Mouse (Mus musculus): ENCODE measurements around the gene Pklr.

The Pklr gene

DNA sequence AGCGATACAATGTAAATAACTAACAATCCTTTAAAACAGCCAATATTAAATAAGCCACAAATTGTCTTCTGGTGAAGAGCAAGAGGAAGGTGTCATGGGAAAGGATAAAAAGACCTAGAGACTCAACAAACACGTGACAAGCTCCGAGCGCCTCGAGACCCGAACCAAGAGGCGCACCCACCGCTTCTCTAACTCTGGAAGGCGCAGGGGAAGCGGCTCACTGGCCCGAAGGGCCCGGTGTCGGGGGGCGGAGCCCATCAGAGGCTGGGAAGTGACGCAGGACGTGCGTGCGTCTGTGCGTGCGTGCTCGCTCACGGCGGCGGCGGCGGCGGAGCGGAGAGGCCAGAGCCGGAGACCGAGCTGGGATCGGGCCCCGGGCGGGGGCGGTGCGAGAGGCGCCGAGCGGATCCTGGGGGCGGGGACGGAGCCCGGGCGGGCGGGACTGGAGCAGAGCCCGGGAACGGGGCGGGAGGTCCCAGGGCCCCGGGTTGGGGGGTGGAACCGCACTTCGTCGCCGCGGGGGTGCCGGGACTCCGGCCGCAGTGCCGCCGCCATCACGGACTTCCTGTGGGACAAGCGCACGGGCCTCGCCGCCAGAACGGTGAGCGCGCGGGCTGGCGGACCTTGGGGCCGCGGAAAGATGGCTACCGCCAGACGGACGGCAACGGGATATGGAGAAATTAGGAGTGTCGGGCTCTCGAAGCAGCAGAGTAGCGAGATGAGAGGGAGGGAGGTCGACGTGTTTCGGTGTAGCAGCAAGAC, 28.7 kb downstream of the Pklr start, which contains the start of gene Clk2:
TSS of gene Clk2 (plus strand) at position 290 of the 762 bp plus-strand sequence.
- DNase-seq (ENCODE audit: low read depth) = peak; percentile 86

DNA sequence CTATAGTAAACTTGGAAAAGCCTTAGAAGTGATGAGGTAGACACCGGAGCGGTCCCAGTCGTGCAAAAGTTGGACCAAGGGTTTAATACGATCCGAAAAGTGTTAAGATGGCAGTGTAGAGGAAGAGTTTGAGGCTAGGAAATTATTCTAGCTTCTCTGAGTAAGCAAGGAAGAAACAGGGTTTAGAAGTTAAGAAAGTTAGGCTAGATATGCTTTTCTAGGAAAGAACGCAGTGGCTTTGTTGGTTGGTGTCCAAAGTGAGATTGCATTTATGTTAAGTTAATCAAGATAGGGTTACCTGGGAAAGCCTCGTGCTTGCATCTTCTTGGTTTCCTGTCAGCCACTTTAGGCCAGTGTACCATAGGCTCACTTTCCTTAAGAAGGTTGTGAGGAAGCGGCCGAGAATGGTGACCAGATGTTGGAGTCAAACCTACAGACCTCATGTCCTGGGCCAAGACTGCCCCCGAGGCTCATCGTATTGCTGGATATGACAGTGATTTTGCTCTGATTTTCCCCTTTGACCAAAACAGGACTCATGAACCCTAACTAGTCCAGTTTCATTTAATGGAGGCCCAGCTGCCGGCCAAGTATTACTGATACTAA, 29.4 kb downstream of the Pklr start:
- DNase-seq (ENCODE audit: low read depth) = no peak

GRCm38 (mm10) chr3:89166945-89167344, 31.0 kb downstream of the Pklr start:
- DNase-seq (ENCODE audit: low read depth) = no peak

DNA sequence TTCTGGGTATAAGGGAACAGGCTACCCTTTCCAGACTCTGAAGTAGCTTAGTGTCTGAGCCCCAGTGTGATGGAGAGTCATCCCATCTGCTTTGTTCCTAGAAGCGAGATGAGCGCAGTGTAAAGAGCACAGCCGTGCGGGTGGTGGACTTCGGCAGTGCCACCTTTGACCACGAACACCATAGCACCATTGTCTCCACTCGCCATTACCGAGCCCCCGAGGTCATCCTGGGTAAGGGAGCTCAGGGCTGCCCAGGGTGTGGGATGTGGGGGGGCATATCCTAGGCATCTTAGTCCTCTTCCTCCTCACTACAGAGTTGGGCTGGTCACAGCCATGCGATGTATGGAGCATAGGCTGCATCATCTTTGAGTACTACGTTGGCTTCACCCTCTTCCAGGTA, 38.9 kb downstream of the Pklr start:
- no peak for DNase-seq (ENCODE audit: low read depth)

DNA sequence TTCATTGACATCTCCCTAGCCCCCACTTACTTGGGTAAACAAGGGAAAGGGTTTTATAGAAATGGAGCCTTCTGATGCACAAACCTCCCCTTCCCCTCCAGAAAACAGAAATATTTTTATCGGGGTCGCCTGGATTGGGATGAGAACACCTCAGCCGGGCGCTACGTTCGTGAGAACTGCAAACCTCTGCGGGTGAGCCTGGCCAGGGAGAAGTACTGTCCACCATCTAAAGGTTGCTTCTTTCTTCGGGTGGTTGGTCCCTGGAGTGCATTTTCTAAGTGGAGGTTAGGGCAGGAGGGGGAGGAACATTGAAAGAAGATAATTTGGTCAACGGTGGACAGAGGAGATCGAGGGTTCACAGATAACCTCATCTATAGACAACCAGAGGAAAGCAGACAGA, 39.6 kb downstream of the Pklr start:
- no peak for DNase-seq (ENCODE audit: low read depth)

- DNase-seq (ENCODE audit: low read depth) = no peak
Measured at GRCm38 (mm10) chr3:89176421-89176820, 40.5 kb downstream of the Pklr start.

DNA sequence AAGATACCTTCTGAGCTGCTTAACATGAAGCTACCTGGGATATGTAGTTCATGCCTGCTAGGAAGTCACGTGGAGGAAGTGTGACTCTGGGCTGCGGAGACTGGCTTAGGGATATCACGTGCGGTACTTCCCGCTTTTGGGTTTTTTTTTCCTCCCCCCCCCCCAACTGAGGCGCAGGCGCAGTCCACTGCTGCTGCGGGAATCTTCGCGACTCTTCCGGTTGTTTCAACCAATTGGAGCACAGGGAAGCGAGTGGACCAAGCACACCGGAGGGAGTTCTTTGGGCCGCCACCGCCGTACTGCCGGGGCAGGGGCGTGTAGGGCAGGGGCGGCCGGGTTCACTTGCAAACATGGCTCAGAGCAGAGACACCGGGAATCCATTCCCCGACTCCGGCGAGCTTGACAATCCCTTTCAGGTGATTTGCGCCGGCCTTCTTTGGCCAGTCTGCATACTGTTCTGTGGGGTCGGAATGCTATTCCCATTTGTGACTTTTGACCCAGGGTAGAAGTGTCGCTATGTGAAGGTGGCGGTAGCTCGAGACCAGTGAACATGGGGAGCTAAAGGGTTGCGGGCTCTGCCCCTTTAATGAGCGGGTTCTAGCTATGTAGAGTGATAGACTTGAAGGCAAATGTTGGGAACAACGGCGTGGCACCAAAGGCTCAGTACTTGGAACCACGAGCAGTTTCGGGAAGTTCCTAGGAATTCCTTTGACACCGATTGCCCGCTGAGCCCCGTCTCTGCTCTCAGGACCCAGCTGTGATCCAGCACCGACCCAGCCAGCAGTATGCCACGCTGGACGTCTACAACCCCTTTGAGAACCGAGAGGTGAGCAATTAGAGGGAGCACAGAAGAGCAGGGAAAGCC, 41.5 kb downstream of the Pklr start, which contains the start of gene Scamp3:
TSS of gene Scamp3 (plus strand) at position 232 of the 865 bp plus-strand sequence.
- DNase-seq (ENCODE audit: low read depth) = peak; percentile 91

DNA sequence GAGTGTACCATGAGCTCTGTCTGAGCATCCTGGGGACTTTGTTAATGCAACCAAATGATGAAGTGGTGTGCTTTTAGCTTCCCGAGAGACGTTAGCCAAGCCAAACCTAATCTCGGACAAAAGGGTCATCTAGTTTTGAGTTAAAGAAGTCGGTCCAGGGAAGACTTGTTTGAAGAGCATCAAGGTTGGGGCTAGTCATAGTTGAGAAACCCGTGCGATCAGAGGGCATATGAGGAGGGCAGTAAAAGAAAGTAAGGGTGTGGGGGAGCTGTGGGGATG, 42.1 kb downstream of the Pklr start:
- no peak for DNase-seq (ENCODE audit: low read depth)

GRCm38 (mm10) chr3:89179056-89179455, 43.1 kb downstream of the Pklr start:
- no peak for DNase-seq (ENCODE audit: low read depth)

GRCm38 (mm10) chr3:89181749-89182500, 46.0 kb downstream of the Pklr start:
- no peak for DNase-seq (ENCODE audit: low read depth)

DNA sequence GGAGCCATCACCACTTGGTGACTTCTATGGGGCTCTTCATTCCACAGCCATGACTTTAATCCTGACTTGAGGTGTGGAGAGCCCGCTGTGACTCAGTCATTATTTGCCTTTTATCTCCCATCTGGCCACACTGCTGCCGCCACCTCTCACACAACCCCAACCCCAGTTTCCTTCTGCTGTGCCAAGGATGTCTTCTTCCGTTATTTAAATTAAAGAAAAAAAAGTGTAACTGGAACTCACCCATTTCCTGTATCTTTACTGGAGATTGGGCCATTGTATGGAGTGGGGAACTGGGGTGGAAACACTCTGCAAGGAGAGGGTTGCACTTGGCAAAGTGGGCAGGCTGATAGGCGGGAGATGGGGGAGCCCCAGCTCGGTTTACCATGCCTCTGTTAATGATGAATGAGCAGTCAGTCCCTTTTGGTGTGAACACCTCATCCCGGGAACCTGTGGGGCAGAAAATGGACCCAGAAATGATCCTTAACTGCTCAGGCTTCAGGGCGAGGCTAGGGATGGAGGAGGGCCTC, 46.7 kb downstream of the Pklr start:
- no peak for DNase-seq (ENCODE audit: low read depth)

GRCm38 (mm10) chr3:89183058-89183958, 47.4 kb downstream of the Pklr start, which contains the start of gene Fam189b:
Gene Fam189b, plus strand, starts transcription at chr3:89183143.
- no peak for DNase-seq (ENCODE audit: low read depth)

DNA sequence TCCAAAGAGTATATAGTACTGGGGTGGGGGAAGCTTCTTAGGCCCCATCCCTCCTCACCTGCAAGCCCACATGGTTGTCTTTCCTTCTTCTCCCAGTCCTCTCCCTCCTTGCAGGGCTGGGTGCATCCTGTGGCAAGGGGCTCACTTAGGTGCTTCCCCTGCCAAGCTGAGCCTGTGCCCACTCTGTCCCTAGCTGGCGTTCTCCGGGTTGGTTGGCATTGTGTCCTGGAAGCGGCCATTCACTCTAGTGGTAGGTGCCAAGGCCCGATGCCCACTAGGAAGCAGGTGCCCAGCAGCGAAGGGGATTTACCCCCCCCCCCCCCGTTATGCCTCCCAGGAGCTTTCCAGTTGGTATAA, 48.0 kb downstream of the Pklr start:
- DNase-seq (ENCODE audit: low read depth) = no peak

DNA sequence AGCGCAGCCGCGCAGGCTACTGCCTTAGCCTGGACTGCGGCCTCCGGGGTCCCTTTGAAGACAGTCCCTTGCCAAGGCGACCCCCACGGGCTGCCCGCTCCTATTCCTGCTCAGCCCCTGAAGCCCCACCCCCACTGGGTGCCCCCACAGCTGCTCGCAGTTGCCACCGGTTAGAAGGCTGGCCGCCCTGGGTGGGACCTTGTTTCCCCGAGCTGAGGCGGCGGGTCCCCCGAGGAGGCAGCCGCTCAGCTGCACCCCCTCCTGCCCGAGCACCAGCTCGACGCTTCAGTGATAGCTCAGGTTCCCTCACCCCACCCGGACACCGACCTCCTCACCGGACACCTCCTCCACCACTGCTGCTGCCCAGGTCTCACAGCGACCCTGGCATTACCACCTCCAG, 51.3 kb downstream of the Pklr start:
- DNase-seq (ENCODE audit: low read depth) = no peak

- DNase-seq (ENCODE audit: low read depth) = no peak
Measured at GRCm38 (mm10) chr3:89187690-89188477, 51.9 kb downstream of the Pklr start.

DNA sequence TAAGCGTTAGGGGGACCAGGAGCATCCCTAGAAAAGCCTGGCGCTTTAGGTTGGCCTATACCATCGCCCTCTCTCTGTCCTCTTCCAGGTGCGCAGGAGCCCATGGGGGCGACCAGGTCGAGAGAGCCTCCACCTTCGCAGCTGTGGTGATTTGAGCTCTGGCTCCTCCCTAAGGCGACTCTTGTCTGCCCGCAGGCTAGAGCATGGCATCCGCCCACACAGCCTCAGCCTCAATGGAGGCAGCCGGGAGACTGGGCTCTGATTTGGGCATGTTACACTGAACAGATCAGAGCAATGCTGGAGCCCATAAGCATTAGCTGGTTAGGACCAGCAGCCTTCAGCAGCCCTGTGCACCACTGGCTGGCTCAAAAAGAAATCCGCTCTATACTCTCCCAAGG, 52.5 kb downstream of the Pklr start:
- DNase-seq (ENCODE audit: low read depth) = no peak

DNA sequence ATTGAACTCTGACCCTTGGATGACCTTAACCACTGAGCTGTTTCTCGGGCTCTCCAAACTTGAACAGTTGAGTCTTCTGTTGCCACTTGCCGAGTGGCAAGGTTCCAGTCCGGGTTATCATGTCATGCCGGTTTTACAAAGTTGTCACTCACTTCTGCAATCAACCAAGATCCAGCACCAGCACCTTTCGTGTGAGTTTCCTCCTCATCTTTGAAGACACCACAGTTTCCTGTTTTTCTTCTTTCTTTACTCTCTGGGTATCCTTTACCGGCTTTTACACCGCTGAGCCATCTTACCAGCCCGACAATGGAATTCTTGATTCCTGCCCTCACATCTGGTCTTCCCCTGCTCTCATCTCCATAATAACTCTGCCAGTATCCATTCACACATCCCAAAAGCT, 54.5 kb downstream of the Pklr start:
- DNase-seq (ENCODE audit: low read depth) = no peak

DNA sequence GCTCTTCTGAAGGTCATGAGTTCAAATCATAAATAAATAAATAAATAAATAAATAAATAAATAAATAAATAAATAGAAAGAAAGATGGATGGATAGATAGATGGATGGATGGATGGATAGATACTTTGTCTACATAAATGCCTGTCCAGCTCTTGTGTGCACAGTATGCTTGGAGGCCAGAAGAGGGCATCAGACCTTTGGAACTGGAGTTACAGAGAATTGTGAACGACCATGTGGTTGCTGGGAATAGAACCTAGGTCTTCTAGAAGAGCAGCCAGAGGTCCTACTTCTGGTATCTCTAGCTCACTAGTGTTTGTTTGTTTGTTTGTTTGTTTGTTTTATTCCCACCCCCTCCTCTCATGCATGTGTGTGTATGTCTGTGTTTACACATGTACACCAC, 57.4 kb downstream of the Pklr start:
- no peak for DNase-seq (ENCODE audit: low read depth)

- no peak for DNase-seq (ENCODE audit: low read depth)
Measured at GRCm38 (mm10) chr3:89193853-89194252, 57.9 kb downstream of the Pklr start.
